Mouse (Mus musculus) layer of hippocampus, adult 8-10 months (tissue): ENCODE results near the gene Sugp1. TPM values are rescaled to one million over a fixed set of nuclear protein-coding genes. Genes with fewer than 3 reads are reported as not detected.
"Not testable (repeated sequence)": the region's sequence is repeated elsewhere in the genome, so short reads cannot be mapped to it uniquely, and the experiment has no call there.

Source experiments
- DNase-seq, 2 experiments: peaks; one replicate each; pipeline ENCODE4 v3.0.0; 2022; ENCODE audit warnings: low spot score in 2 of 2
- total RNA-seq, 4 experiments: library from RNA; stranded (reverse); gene quantifications; 2 replicates each; pipeline ENCODE4 v1.2.4; 2022

Sugp1 gene
- total RNA-seq, 4 experiments from 2014 or later: 55.2 to 60.3 (median 57.2) TPM

DNA sequence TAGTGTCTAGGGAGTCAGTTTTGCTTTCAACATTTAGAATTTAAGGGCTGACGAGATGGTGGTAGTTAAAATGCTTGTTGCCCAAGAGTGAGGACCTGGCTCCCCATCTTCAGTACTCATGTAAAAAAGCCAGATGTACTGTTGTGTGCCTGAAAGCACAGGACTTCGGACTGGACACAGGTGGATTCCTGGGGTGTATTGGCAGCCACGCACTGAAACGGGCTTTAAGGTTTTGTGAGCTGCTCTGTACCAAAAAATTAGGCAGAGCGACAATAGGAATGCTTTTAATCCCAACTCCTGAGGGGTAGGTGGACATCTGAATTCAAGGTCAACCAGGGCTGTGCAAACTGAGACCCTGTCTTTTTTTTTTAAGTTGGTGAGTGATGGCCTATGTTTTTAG, 1.4 kb downstream of the Sugp1 start:
- DNase-seq: no peak

GRCm38 (mm10) chr8:70049662-70050061, 7.0 kb downstream of the Sugp1 start:
- no peak for DNase-seq

- DNase-seq: not testable (repeated sequence)
These were observed 7.8 kb downstream of the Sugp1 start for GRCm38 (mm10) chr8:70050434-70050833.

DNA sequence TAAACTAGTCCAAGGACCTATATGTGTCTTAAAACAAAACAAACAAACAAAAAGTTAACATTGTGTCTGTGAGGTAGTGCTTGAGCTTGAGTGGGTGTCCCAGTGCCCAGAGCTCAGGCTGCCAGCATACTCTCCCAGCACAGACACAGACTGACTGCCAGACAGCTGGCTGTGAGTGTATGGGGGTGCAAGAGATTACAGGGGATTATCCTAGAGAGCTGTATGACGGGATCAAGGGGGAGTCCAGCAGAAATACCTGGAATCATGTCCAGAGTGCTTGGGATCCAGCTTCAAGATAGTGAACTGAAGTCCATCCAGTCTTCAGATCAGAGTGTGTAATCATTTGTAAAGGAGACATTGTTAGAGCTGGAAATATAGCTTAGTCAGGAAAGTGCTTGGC, 15.1 kb downstream of the Sugp1 start:
- DNase-seq: no peak

DNA sequence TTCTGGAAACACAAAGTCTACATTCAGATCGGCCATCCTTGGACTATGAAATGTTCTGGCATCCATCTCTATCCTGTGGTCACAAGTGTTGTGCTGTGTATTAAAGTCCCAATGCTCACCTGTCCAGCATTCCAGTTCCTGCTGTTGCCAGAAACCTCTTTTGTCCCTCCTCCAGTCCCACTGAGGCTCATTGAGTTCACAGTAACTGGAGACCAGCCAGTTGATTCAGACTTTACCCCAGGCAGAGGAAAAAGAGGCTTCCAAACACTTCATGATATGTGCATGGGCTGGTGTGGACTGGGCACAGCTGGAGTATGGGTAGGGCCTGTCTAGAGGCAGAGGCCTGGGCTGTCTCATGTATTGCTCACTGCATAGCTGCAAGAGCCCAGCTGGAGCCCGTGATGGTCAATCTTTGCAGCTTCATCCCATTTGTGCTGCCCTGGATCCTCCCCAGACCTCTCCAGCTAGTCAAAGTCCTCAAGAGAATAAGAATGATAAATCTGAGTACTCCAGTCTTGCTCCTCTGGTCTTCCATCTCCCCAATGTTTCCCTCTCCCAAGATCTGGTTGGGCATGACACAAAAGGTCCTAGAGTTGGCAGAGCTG, 29.3 kb downstream of the Sugp1 start:
- DNase-seq: no peak

GRCm38 (mm10) chr8:70072441-70073069, 29.9 kb downstream of the Sugp1 start, which contains the start of gene Tm6sf2:
TSS of gene Tm6sf2 (plus strand) at chr8:70072924.
- DNase-seq: no peak

DNA sequence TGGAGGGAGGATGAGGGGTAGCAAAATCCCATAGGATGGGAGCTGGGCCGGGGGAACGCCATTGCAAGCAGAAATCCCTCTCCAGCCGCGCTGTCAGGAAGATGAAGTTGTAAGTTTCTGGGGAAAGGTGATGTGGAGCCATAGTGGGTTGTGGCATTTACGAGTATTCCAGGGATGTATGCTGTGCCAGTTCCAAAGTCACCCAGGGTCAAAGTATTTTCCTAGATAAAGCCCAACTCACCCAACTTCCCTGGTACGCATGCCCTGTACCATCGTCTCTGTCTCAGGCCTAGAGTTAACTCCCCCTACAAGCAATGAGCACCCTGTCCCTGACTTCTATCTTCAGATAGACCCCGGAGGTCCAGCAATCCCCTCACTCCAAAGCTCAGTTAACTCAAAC, 30.5 kb downstream of the Sugp1 start:
- no peak for DNase-seq

DNA sequence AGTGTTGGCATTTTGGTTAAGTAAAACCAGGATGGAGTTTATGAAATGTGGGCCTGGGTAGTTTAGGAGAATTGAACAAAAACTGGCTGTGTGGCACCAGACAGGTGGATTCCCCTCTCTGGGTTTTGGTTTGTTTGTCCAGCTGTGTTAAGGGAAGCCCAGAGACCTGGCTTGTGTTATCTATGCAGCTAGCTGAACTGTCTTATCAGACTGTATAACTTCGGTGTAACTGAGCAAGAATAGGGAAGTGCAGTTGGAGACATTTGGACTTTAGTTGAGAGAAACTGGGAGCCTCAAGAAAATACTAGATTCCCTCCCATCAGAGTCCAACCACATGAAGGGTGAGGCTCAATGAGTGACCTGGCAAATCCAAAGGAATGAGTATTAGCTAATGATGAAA, 31.1 kb downstream of the Sugp1 start:
- DNase-seq: no peak

- no peak for DNase-seq
These were observed 39.4 kb downstream of the Sugp1 start for GRCm38 (mm10) chr8:70081976-70082375.

- peak in 1 of 2 experiments; percentile 56 for DNase-seq
These were observed 40.7 kb downstream of the Sugp1 start, which contains the start of gene Hapln4 for GRCm38 (mm10) chr8:70083285-70083684. TSS of gene Hapln4 (plus strand) at chr8:70083457.

- DNase-seq: no peak
These were observed 41.8 kb downstream of the Sugp1 start for GRCm38 (mm10) chr8:70084191-70085065.

DNA sequence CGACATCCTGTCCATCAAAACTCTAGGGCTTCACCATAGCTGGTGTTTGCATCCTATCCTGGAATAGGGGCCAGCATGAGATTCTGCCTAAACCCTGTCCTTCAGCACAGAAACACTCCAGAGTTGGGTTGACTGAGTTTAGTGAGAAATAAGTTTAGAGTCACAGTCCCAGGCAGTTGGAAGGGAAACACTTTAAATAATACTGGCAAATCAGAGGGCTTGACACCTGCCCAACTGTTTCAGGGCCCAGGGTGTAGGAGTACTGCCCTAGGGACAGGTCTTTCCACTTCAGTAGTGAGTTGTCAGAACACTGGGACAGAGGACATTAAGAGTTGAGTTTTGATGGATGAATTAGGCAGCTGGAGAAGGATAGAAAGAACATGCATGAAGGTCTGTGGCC, 43.5 kb downstream of the Sugp1 start:
- DNase-seq: no peak

GRCm38 (mm10) chr8:70087237-70087636, 44.6 kb downstream of the Sugp1 start:
- DNase-seq: no peak

- peak in 1 of 2 experiments; percentile 64 for DNase-seq
These were observed 45.4 kb downstream of the Sugp1 start for GRCm38 (mm10) chr8:70087836-70088650.

GRCm38 (mm10) chr8:70089296-70089960, 46.8 kb downstream of the Sugp1 start:
- no peak for DNase-seq

- DNase-seq: no peak
These were observed 50.2 kb downstream of the Sugp1 start for GRCm38 (mm10) chr8:70092786-70093185.

- no peak for DNase-seq
These were observed 56.7 kb downstream of the Sugp1 start for GRCm38 (mm10) chr8:70099276-70099675.

DNA sequence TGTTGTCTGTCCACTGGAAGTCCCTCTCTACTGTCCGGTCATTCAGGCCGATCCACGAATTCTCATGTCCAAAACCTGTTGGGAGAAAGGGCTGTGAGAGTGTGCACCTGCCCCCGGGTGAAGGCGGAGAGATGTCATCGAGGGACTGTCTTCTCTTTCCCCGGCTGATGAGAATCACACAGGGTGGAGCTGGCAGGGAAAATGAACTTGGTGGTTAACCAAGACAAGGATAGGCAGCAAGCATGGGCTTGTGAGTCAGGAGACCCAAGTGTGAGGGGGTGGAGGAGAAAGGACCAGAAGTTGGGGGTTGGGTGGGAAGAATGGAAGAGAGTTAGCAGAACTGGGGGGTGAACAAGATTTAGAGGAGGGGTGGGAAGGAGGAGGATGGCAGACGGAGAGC, 57.6 kb downstream of the Sugp1 start:
- DNase-seq: no peak

DNA sequence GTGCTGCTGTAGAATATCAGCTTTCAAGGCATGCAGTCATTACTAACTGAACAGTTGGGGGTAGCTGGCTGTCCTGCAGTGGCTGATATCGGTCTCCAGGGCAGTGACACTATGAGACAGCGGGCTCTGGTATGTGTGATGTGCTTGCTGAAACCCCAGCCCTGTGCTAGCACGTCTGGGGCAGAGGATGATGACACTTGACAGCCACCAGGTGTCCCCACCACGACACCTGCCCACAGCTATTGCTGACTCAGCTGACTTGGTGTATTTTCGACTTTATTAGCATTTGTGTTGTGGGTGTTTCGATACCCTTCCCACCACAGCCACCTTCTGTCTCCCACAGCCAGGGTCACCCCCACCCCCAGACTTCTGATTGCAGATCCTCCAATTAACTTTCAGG, 61.9 kb downstream of the Sugp1 start:
- no peak for DNase-seq

- no peak for DNase-seq
These were observed 62.3 kb downstream of the Sugp1 start for GRCm38 (mm10) chr8:70104922-70105321.

DNA sequence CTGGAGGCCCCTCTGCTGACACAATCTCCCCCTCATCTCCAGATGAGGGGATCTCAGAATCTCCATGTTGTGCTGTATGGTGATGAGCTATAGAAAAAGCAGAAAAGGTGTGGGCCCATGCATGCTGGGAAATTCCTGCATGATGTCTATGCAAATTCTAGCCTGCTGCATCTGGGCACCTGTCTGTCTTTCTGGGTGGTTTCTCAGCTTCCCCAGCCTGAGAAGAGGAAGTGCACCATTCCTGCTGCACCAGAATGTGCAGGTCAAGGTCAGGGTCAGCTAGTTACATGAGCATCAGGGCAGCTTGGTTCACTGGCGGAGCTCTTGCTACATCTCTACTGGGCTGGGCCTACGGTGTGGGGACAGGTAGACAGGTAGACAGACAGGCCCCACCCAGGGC, 67.8 kb downstream of the Sugp1 start:
- DNase-seq: no peak
